Mouse (Mus musculus): ENCODE data around the gene Rassf5.

- no peak for TF ChIP-seq POLR2A (IDR thresholded peaks at IDR 0.05; ENCODE audit: insufficient read length, low read depth)
- no peak for TF ChIP-seq MAX (IDR thresholded peaks at IDR 0.05; ENCODE audit: low read depth)
- TF ChIP-seq TCF3 (IDR thresholded peaks at IDR 0.05; ENCODE audit: insufficient read length, low read depth): no peak
- TF ChIP-seq MYOD1 (IDR thresholded peaks at IDR 0.05; ENCODE audit: control insufficient read depth in 1 of 3, insufficient read length in 2 of 3, low read depth in 2 of 3): no peak
- TF ChIP-seq E2F4 (IDR thresholded peaks at IDR 0.05; ENCODE audit: insufficient read depth): no peak
- TF ChIP-seq SRF (IDR thresholded peaks at IDR 0.05; ENCODE audit: control insufficient read depth, insufficient read length, low read depth): no peak
- TF ChIP-seq USF1 (IDR thresholded peaks at IDR 0.05; ENCODE audit: low read depth): no peak
- no peak for TF ChIP-seq MYOG (IDR thresholded peaks at IDR 0.05; ENCODE audit: control insufficient read depth in 1 of 3, insufficient read depth in 1 of 3, insufficient read length in 2 of 3, low read depth in 2 of 3)
- no peak for TF ChIP-seq POLR2AphosphoS2 (IDR thresholded peaks at IDR 0.05; ENCODE audit: insufficient read length, low read depth)
- TF ChIP-seq REST (IDR thresholded peaks at IDR 0.05; ENCODE audit: insufficient read depth, insufficient read length): no peak
- TF ChIP-seq TCF12 (IDR thresholded peaks at IDR 0.05; ENCODE audit: insufficient read depth, poor library complexity, severe bottlenecking): no peak
- no peak for TF ChIP-seq CEBPB (IDR thresholded peaks at IDR 0.05; ENCODE audit: insufficient read depth, poor library complexity, severe bottlenecking)
These were observed 57.2 kb downstream of the Rassf5 start for GRCm38 (mm10) chr1:131187856-131188255.
